Mouse (Mus musculus): ENCODE data around the gene 2810408A11Rik.
"Not testable (repeated sequence)": the region's sequence is repeated elsewhere in the genome, so short reads cannot be mapped to it uniquely, and the experiment has no call there.

Gene 2810408A11Rik

GRCm38 (mm10) chr11:69931769-69932168 lies 31.0 kb upstream of the 2810408A11Rik start:
- DNase-seq (ENCODE audit: low read depth, low spot score) = no peak

- DNase-seq (ENCODE audit: low read depth, low spot score) = no peak
Observed at GRCm38 (mm10) chr11:69930967-69931537, 30.3 kb upstream of the 2810408A11Rik start.

GRCm38 (mm10) chr11:69930176-69930575 lies 29.4 kb upstream of the 2810408A11Rik start:
- not testable (repeated sequence) for DNase-seq (ENCODE audit: low read depth, low spot score)

DNA sequence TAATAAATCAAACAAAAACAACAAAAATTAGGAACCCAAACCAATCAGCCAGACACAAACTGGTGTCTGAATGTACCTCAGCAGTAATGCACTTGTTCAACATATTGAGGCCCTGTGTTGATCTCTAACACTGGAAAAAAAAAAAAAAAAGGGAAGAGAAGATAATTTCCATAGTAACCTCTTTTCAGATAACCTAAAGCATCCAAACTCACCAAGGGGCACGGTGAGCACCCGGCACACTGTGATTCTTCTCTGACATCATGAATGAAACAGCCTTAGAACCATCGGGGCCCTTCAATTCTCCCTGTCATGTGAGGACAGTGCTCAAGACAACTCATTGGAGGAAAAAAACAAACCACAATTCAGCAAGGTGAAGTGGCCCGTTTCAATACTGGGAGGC lies 28.9 kb upstream of the 2810408A11Rik start:
- no peak for DNase-seq (ENCODE audit: low read depth, low spot score)

- DNase-seq (ENCODE audit: low read depth, low spot score) = no peak
Observed at GRCm38 (mm10) chr11:69927501-69927900, 26.7 kb upstream of the 2810408A11Rik start.

GRCm38 (mm10) chr11:69922796-69923195 lies 22.0 kb upstream of the 2810408A11Rik start:
- DNase-seq (ENCODE audit: low read depth, low spot score) = no peak

GRCm38 (mm10) chr11:69922012-69922756 lies 21.4 kb upstream of the 2810408A11Rik start:
- no peak for DNase-seq (ENCODE audit: low read depth, low spot score)

DNA sequence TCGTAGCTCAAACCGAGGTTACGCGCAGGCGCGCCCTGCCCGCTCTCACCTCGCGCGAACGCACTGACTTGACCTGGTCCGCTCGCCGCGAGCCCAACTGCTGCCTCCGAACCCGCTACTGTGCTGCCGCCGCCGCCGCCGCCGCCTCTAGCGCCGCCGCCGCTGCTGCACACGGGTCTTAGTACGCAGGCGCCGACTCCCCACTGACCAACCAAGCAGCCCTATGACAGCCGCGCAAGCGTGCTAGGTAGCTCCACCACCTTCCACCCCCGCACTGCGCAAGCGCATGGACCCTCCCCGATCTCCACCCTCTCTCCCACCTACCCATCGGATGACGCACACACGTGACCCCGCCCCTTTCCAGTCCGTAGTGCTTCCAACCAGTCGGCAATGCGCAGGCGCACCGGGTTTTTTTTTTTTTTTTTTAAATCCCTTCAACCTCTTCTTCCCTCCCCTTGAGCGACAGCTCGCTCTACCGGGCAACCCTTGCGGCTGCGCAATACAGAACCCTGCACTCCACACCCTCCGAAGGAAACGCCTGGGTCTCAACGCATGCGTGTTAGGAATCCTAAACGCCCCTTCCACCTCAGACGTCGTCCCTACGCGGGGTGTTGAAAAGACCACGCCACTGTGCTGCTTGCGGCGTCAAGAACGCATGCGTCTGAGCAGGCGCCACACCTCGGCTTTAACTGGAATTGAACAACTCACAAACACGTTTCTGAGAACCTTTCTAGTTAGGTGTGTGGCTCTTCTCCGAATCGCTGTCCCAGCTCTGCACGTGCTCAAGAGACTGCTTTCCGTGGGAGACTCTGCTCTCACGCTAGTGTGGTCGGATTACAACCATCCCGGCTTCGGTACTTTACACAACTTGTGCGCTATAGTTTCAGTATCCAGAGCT lies 20.6 kb upstream of the 2810408A11Rik start, which contains the start of gene Eif5a:
Gene Eif5a (minus strand): TSS at position 845 of the 898 bp plus-strand sequence.
- peak; percentile 100 for DNase-seq (ENCODE audit: low read depth, low spot score)

DNA sequence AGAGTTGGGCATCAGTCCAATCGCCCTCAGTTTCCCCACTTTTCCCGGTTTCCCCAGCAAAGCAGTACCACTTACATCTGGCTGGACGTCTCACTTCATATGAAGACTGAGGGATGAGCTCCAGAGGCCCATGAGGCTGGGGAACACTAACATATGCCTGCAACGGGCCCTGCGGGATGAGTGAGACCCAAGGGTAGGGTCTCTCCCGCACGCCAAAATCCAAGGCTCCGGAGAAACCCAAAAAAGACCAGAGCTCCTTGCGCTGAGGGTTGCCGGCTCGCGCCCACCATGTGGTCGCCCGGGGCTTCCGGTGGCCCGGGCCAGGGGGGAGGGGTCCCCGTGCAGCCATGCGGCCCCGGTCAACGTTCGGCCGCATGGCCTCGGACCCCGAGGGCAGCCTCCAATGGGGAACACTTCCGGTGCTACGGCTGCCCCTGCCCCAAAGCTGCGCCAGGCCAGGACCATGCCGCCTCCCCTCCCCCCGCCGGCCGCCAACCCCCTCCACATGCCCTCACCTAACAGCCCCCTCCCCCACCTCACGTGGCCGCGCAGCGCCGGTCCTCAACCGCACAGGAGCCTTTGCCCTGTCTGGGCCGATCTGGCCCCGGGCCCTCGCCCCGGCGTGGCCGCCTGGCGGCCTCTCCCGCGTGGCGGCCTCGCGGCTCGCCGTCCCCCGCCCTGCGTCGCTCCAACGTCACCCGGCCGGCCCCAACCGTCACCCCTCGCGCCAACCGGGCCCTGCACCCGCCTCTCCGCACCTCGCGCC lies 19.7 kb upstream of the 2810408A11Rik start:
- peak; percentile 57 for DNase-seq (ENCODE audit: low read depth, low spot score)

- peak; percentile 86 for DNase-seq (ENCODE audit: low read depth, low spot score)
Observed at GRCm38 (mm10) chr11:69919661-69920265, 19.0 kb upstream of the 2810408A11Rik start.

- no peak for DNase-seq (ENCODE audit: low read depth, low spot score)
Observed at GRCm38 (mm10) chr11:69919053-69919452, 18.3 kb upstream of the 2810408A11Rik start.

DNA sequence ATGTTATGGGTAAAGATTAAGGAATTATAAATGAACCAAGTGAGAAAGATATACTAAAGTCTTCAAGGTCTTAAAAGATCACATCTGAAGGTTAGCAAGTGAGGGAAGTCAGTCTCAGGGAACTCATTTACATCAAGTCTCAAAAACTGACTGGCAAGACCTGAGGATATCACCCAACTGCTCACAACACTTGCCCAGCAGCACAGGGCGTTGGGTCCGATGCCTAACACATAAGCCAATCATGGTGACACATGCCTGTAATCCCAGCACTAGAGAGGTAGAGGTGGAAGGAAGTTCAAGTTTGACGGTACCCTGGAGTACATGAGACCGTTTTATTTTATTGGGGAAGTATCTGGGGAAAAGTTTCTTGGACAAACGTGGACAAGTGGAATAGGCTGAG lies 17.3 kb upstream of the 2810408A11Rik start:
- no peak for DNase-seq (ENCODE audit: low read depth, low spot score)

DNA sequence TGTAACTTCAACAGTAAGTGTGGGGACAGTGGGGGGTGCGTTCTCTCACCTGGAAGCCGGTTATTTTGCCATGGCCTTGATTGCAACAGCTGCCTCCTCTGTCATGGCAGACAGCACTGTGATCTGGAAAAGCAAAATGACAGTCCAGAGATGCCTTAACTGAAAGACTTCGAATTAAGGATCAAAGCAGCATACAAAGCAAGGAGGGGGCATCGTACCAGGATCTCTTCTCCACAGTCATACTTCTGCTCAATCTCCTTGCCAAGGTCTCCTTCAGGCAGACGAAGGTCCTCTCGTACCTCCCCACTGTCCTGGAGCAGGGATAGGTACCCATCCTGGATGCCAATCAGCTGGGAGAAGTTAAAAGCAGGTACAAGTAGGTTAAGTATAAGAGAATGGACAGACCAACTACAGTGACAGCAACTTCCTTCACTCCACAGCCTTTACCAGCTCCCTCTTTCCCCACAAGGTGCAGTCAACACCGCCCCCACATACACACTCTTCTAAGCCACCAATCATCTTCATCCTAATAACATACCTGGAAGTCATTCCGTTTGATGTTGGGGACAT lies 16.7 kb upstream of the 2810408A11Rik start:
- DNase-seq (ENCODE audit: low read depth, low spot score) = no peak

- DNase-seq (ENCODE audit: low read depth, low spot score) = not testable (repeated sequence)
Observed at GRCm38 (mm10) chr11:69916652-69917378, 16.0 kb upstream of the 2810408A11Rik start.

DNA sequence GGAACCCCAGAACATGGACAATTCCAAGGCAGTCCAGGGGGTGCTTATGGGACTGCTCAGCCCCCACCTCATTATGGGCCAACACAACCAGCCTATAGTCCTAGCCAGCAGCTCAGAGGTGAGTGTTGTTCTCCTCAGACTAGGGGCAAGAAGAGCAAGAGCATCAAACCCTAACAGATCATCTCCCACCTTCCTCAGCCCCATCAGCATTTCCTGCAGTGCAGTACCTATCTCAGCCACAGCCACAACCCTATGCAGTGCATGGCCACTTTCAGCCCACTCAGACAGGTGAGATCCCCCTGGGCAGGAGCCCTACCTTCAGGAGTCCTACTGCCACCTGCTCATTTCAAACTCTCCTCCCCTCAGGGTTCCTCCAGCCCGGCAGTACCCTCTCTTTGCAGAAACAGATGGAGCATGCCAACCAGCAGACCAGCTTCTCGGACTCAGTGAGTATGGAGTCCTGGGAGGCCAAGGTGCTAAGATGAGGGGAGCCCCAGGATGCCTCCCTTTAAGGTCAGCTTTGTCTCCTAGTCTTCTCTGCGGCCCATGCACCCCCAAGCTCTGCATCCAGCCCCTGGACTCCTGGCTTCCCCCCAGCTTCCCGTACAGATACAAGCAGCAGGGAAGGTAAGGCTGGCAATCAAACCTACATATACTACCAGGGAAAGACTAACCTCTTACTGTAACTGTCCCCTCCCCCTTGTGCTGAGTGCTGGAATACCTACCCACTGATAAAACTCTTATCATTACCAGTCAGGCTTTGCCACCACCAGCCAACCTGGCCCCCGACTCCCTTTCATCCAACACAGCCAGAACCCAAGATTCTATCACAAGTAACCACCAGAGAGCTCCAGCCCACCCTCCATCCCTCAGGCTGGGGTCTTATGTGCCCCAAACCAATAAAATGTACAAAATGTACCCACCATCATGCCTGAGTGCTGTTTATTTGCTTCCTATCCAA lies 15.2 kb upstream of the 2810408A11Rik start:
- no peak for DNase-seq (ENCODE audit: low read depth, low spot score)

DNA sequence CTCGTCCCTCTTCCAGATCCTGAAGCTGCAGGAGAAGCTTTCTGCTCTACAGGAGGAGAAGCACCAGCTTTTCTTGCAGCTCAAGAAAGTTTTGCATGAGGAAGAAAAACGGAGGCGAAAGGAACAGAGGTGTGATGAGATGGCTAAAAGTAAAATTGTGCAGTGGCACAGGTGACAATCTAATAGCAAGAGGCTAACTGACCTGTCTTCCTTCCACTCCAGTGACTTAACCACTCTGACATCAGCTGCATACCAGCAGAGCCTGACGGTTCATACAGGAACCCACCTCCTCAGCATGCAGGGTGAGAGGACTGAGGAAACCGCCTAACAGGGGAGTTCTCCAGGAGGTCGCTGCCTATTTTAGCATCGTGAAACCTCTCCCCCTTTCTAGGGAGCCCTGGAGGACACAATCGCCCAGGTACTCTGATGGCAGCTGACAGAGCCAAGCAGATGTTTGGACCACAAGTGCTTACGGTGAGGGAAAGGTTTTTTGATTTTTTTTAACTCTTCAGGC lies 14.2 kb upstream of the 2810408A11Rik start:
- DNase-seq (ENCODE audit: low read depth, low spot score) = no peak

DNA sequence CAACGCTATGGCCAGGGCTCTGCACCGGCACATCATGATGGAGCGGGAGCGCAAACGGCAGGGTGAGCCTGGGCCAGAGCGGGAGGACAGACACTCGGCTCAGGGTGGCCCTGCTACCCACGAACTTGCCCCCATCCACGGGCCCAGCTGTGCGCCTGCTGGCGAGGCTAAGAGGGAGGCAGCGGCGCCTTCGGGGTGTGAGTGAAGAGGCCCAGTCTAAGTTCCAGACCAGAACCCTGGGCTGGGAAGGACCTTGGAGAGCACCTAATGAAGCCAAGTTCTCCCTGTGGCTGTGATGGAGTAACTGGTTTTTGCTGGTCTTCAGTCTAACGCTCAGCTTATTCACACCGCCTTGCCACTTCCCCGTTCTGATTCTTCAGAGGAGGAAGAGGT lies 13.6 kb upstream of the 2810408A11Rik start:
- no peak for DNase-seq (ENCODE audit: low read depth, low spot score)

- DNase-seq (ENCODE audit: low read depth, low spot score) = peak; percentile 91
Observed at GRCm38 (mm10) chr11:69913554-69914371, 13.0 kb upstream of the 2810408A11Rik start, which contains the start of gene Gps2. Gene Gps2, plus strand, starts transcription at chr11:69913888.
